8 mouse cellular contexts compared by ENCODE assay signal in the genomic region with DNA sequence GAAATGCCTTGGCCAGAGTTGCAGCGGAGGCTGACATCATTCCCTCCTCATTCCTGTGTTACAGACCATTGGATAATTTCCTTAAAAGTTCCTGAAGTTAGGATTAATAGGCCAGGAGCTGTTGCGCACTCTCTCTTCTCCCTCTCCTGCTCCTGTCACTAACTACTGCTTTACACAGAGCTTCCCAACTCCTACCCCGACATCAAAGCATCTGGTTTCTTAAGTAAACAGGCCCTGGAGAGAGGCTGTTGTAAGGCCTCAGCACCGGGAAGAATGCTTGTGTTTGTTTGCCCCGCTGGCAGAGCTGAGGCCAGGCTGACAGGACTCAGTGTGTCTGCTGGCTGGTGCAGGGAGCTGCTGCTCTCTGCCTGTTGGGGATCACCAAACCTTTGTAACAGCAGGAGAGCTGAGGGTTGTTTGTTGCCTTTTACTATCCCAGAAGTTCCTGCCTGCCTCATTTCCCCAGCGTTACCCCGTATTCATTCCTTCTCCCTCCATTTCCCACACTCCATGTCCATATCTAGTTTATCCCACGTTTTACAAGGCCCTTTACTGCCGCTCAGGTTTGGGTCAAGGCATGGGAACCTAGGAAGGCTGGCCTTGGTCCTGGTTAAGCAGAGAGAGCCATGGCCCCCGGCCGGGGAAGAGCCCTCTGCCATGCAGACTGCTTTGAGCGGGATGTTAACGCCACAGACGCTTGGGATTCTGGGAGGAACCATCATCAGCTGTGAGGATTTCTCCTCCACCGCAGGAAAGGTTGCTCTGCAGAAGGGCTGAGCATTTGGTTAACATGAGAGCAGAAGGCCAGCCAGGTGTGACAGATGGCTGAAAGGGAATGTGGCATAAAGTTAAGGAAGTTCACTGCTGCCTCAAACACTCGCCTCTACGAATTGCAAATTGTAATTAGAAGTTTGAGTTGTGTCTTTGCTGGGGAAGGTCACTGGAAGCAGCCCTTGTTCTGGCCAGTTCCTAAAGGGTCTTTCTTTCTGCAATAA. TPM values are rescaled to one million over a fixed set of nuclear protein-coding genes. Genes with fewer than 3 reads are reported as not detected.
DNase-seq lines count a peak whose midpoint lies in the region; ATAC-seq and TF ChIP-seq lines count a peak whose summit lies in the region.

No protein-coding gene starts in this region.

- no peak for ATAC-seq in forebrain, embryonic 14.5 days
- ATAC-seq in limb, embryonic 11.5 days (ENCODE audit: insufficient number of reproducible peaks, low FRiP score, low TSS enrichment, low read depth): no peak
- ATAC-seq in midbrain, embryonic 13.5 days: no peak

- 16% methylated on average over 17 of the region's 17 CpGs for WGBS in forebrain, embryonic 14.5 days
- 15% methylated on average over 17 of the region's 17 CpGs for WGBS in limb, embryonic 11.5 days
- WGBS in midbrain, embryonic 13.5 days: 12% methylated on average over 17 of the region's 17 CpGs

- H3K4me1 ChIP-seq in E14TG2a.4 (replicated peaks; ENCODE audit: low read depth, low read length): peaks cover 58% of the 10 kb centered on the region
- peaks cover 55% of the 10 kb centered on the region for H3K4me1 ChIP-seq in forebrain, embryonic 14.5 days (ENCODE audit: control insufficient read depth, insufficient read depth, low read length)
- peaks cover 27% of the 10 kb centered on the region for H3K4me1 ChIP-seq in limb, embryonic 11.5 days (ENCODE audit: control insufficient read depth, insufficient read depth, low read length)
- peaks cover 72% of the 10 kb centered on the region for H3K4me1 ChIP-seq in midbrain, embryonic 13.5 days (replicated peaks)

- H3K9ac ChIP-seq in forebrain, embryonic 14.5 days (ENCODE audit: low read length): peak overlapping the region; percentile 13; the same call in 1 of the 2 replicates
- H3K9ac ChIP-seq in limb, embryonic 11.5 days (ENCODE audit: low read length): peak overlapping the region; percentile 47; the same call in 1 of the 2 replicates
- H3K9ac ChIP-seq in midbrain, embryonic 13.5 days (replicated peaks): peak overlapping the region; percentile 57

- H3K4me3 ChIP-seq in E14TG2a.4 (replicated peaks; ENCODE audit: low read length): peak overlapping the region; percentile 62
- H3K4me3 ChIP-seq in forebrain, embryonic 14.5 days (ENCODE audit: low read depth, low read length): no peak overlapping the region
- H3K4me3 ChIP-seq in limb, embryonic 11.5 days (ENCODE audit: low read depth, low read length): no peak overlapping the region
- peak overlapping the region; percentile 2 for H3K4me3 ChIP-seq in midbrain, embryonic 13.5 days (replicated peaks)

- TF ChIP-seq CTCF in E14TG2a.4 (conservative IDR thresholded peaks at IDR 0.05; ENCODE audit: low read length): no peak

- no peaks in the 10 kb centered on the region for H3K36me3 ChIP-seq in E14TG2a.4 (ENCODE audit: insufficient read depth, low read length)
- H3K36me3 ChIP-seq in forebrain, embryonic 14.5 days (ENCODE audit: control insufficient read depth, insufficient read depth, low read length): no peaks in the 10 kb centered on the region
- no peaks in the 10 kb centered on the region for H3K36me3 ChIP-seq in limb, embryonic 11.5 days (ENCODE audit: control insufficient read depth, insufficient read depth, low read length)
- H3K36me3 ChIP-seq in midbrain, embryonic 13.5 days: 0 out of 2 replicates have a peak, but pooled peaks cover 2% of the 10 kb centered on the region

- peak; percentile 37 for DNase-seq in cerebellum, adult 9-11 months
- DNase-seq in cerebellum, adult 11 months: no peak
- peak; percentile 61 for DNase-seq in forebrain, embryonic 14.5 days (ENCODE audit: low spot score)
- peak; percentile 49 for DNase-seq in limb, embryonic 11.5 days (ENCODE audit: low spot score)
- DNase-seq in urinary bladder, postnatal 4 days (ENCODE audit: low spot score in 2 of 2): no peak
- DNase-seq in B cell, adult 2 months: no peak

- H3K27me3 ChIP-seq in E14TG2a.4 (ENCODE audit: insufficient read depth, low read length): peaks cover 20% of the 10 kb centered on the region
- H3K27me3 ChIP-seq in forebrain, embryonic 14.5 days (replicated peaks; ENCODE audit: control insufficient read depth, insufficient read depth, low read length): no peaks in the 10 kb centered on the region
- no peaks in the 10 kb centered on the region for H3K27me3 ChIP-seq in limb, embryonic 11.5 days (ENCODE audit: control insufficient read depth, insufficient read depth, low read length)
- H3K27me3 ChIP-seq in midbrain, embryonic 13.5 days: no peaks in the 10 kb centered on the region

- H3K4me2 ChIP-seq in forebrain, embryonic 14.5 days (ENCODE audit: low read length): peak overlapping the region; percentile 33
- peak overlapping the region; percentile 15 for H3K4me2 ChIP-seq in limb, embryonic 11.5 days (ENCODE audit: low read depth, severe bottlenecking)
- peak overlapping the region; percentile 71 for H3K4me2 ChIP-seq in midbrain, embryonic 13.5 days (replicated peaks)

- no peaks in the 10 kb centered on the region for H3K9me3 ChIP-seq in E14TG2a.4 (ENCODE audit: low read length)
- no peaks in the 10 kb centered on the region for H3K9me3 ChIP-seq in forebrain, embryonic 14.5 days (replicated peaks; ENCODE audit: control insufficient read depth, low read length)
- no peaks in the 10 kb centered on the region for H3K9me3 ChIP-seq in limb, embryonic 11.5 days (ENCODE audit: control insufficient read depth, low read length)
- H3K9me3 ChIP-seq in midbrain, embryonic 13.5 days: no peaks in the 10 kb centered on the region

- H3K27ac ChIP-seq in forebrain, embryonic 14.5 days (ENCODE audit: low read depth, low read length): peak overlapping the region; percentile 3; the same call in 1 of the 2 replicates
- peak overlapping the region; percentile 49 for H3K27ac ChIP-seq in limb, embryonic 11.5 days (replicated peaks; ENCODE audit: low read depth, low read length)
- peak overlapping the region; percentile 57 for H3K27ac ChIP-seq in midbrain, embryonic 13.5 days

RNA-seq across cellular contexts. Expression of a gene that starts 4.2 kb away (rescaled TPM):
- 16.0 and 16.6 TPM in 2 replicates for polyA plus RNA-seq in forebrain, embryonic 14.5 days (2014; fragmentation: Nextera tagmentation; extraction: Ambion mirVana)
- 14.1 TPM in 2 replicates for polyA plus RNA-seq in limb, embryonic 11.5 days (2014; fragmentation: Nextera tagmentation; extraction: Ambion mirVana)
- 14.9 and 18.3 TPM in 2 replicates for polyA plus RNA-seq in midbrain, embryonic 13.5 days (2015; fragmentation: Nextera tagmentation; extraction: Ambion mirVana)

RNA-seq across cellular contexts. Expression of a gene that starts 31.4 kb away (rescaled TPM):
- polyA plus RNA-seq in forebrain, embryonic 14.5 days (2014; fragmentation: Nextera tagmentation; extraction: Ambion mirVana): 295 and 324 TPM in 2 replicates
- polyA plus RNA-seq in limb, embryonic 11.5 days (2014; fragmentation: Nextera tagmentation; extraction: Ambion mirVana): 348 and 359 TPM in 2 replicates
- polyA plus RNA-seq in midbrain, embryonic 13.5 days (2015; fragmentation: Nextera tagmentation; extraction: Ambion mirVana): 242 and 257 TPM in 2 replicates

Comparison
In these comparisons a context has a peak if more than half of its experiments do, and no peak if none do; other contexts are left out.
1. DNase-seq: peak in cerebellum, adult 9-11 months (single experiment), forebrain, embryonic 14.5 days (single experiment) and limb, embryonic 11.5 days (single experiment); none in cerebellum, adult 11 months (single experiment), urinary bladder, postnatal 4 days (0 of 2) and B cell, adult 2 months (0 of 2).
2. H3K4me3 ChIP-seq: peak in E14TG2a.4 (single experiment) and midbrain, embryonic 13.5 days (single experiment); none in forebrain, embryonic 14.5 days (single experiment) and limb, embryonic 11.5 days (single experiment).
3. H3K27ac ChIP-seq: peak in every context shown above with its lines; median percentile 57 in midbrain, embryonic 13.5 days; 49 in limb, embryonic 11.5 days; 3 in forebrain, embryonic 14.5 days.
4. H3K4me2 ChIP-seq: peak in every context shown above with its lines; median percentile 71 in midbrain, embryonic 13.5 days; 33 in forebrain, embryonic 14.5 days; 15 in limb, embryonic 11.5 days.
5. Peak in every context shown above with its lines, with median percentiles within 50 percentile points of each other: H3K9ac ChIP-seq.